Mouse (Mus musculus) lung, adult 2 months (tissue): ENCODE results near the gene Raver2.
A peak's percentile ranks its signal among the peaks of the same experiment; 100 is the strongest.

Source experiments
- CTCF ChIP-seq: fragments of 200-500 bp; IDR thresholded peaks from 2 replicates; pipeline ENCODE4 v1.5.1; 2011; ENCODE audit warnings: mild to moderate bottlenecking, low read length, control low read depth; ENCODE audit not compliant: insufficient read depth
- POLR2A ChIP-seq: fragments of 200-500 bp; IDR thresholded peaks from 2 replicates; pipeline ENCODE4 v1.6.1; 2011; ENCODE audit warnings: low read depth, mild to moderate bottlenecking, control low read depth, low read length, borderline replicate concordance; ENCODE audit errors: extremely low read depth

GRCm38 (mm10) chr4:101168189-101168778 lies 99.5 kb downstream of the Raver2 start:
- TF ChIP-seq CTCF = peak; percentile 45
- no peak for TF ChIP-seq POLR2A
